Mouse (Mus musculus) hematopoietic stem cell, adult 5-6 weeks (primary cell): Measurements from ENCODE around the gene Crebl2. TPM values are rescaled to one million over a fixed set of nuclear protein-coding genes. Genes with fewer than 3 reads are reported as not detected.
A peak's percentile ranks its signal among the peaks of the same experiment; 100 is the strongest.

Experiments
- ATAC-seq, 2 experiments: fragments of 125-278 bp in 1 of 2; replicated peaks in 1 of 2; 2 replicates each; pipeline ENCODE4 v1.8.0; 2016 to 2017; ENCODE audit warnings: inconsistent platforms in 2 of 2, mild to moderate bottlenecking in 2 of 2, moderate number of reproducible peaks in 2 of 2, low read depth in 1 of 2, moderate TSS enrichment in 1 of 2; ENCODE audit not compliant: low FRiP score in 2 of 2, poor library complexity in 2 of 2, severe bottlenecking in 2 of 2, insufficient read depth in 1 of 2, low TSS enrichment in 1 of 2
- total RNA-seq: library from RNA; stranded (forward); fragments of 172-1452, 232-1000 nt; gene quantifications from 2 replicates; pipeline ENCODE4 v1.2.3, GENCODE M21; 2017

Crebl2 gene
- total RNA-seq, 1 experiment from 2014 or later, result 12.0 TPM

- ATAC-seq, result no peak
Measured at GRCm38 (mm10) chr6:134860275-134860674, 30.3 kb downstream of the Crebl2 start.

DNA sequence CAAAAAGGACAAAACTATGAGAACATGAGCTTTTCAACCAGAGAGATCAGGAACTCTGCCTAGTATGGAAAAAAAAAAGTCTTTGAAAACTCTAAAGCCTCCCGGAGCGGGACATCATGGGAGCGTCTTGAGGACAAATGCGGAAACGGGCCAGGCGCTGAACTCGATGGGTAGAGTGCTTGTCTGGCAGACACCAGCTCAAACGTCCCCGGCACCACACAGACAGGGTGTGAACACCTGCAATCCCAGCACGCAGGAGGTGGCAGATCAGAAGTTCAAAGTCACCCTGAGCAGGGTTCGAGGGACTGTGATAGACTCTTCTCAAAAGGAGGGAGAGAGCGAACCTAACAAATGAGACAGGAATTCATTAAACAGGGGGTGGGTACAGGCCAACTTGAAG, 31.4 kb downstream of the Crebl2 start:
- no peak for ATAC-seq

GRCm38 (mm10) chr6:134862671-134863104, 32.7 kb downstream of the Crebl2 start:
- peak in 1 of 2 experiments; percentile 31; a peak in 1 of 4 replicates for ATAC-seq

- ATAC-seq, result peak; percentile 83 to 89
Measured at GRCm38 (mm10) chr6:134863146-134863545, 33.2 kb downstream of the Crebl2 start.

GRCm38 (mm10) chr6:134866113-134866512, 36.2 kb downstream of the Crebl2 start:
- no peak for ATAC-seq

DNA sequence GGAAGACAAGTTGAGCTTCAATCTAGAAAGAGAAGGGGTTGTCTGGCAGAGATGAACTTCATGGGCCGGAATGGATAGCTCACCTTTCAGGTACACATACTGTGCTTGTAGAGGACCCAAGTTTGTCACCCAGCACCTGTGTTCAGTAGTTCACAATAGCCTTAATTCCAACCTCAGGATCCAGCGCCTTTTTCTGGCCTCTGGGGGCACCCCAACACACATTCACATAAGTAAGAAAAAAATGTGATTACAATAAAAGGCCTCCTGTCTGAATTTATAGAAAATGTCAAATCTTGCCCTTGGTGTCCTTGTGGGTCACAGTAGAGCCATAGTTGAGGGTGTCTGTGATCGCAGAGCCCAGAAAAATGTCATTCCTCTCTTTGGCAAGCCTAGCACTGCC, 37.4 kb downstream of the Crebl2 start:
- no peak for ATAC-seq

DNA sequence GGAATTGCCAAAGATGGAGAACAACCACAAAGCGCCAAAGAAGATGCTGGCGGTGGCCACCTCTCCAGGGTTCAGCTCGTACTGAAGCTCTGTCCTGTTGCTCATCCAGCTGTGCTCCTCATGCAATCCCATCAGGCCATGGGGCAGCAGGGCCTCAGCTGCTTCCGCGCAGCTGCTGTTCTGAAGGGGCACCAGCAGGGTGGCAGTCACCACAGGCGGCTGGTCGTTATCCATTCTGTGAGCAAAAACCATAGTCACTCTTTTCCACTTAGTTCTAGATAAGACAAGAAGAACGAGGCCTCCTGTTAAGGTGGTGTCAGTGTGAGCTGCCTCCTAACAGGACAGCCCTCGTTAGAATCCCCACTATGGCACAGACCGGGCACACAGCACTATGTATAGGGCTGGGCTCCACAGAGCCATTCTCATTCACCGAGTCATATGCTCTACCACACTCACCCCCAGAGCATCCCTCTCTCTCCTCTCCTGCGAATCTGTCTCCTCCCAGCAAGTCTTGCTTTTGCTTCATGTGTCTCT, 40.3 kb downstream of the Crebl2 start:
- ATAC-seq, result no peak

DNA sequence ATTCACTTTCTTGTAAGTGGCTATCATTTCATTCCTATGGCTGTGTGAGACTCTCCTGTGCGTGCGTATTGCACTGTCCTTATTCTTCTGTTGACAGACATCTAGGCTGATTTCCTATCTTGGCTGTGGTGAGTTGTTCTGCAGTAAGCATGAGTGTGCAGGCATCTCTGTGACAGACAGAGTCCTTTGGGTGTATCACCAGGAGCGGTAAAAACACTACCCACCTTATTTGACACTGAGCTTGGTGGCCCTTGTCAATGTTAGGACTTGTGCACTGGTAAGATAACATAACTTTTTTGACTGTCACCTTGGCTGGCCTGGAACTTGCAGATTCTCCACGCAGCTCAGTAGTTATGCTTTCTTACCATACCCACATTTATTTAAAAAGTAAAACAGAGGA, 40.9 kb downstream of the Crebl2 start:
- no peak for ATAC-seq

DNA sequence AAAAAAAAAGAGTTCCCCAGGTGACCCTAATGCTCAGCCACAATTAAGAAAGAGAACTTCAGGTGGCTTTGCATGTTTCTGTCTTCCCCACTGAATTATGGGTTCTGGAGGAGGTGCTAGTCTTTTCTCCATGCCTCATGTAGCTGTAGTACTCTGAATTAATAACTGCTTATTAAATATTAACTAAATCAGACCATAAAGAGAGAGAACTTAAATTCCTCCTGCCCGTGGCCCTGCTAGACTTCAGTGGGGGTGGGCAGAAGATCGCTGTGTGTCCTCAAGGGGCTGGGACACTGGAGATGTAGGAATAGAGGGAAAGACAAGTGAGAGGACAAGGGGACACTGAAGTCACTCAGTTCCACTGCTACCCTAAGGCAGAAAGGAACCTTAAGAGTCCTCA, 42.3 kb downstream of the Crebl2 start:
- no peak for ATAC-seq

- no peak for ATAC-seq
Measured at GRCm38 (mm10) chr6:134873018-134873417, 43.1 kb downstream of the Crebl2 start.

DNA sequence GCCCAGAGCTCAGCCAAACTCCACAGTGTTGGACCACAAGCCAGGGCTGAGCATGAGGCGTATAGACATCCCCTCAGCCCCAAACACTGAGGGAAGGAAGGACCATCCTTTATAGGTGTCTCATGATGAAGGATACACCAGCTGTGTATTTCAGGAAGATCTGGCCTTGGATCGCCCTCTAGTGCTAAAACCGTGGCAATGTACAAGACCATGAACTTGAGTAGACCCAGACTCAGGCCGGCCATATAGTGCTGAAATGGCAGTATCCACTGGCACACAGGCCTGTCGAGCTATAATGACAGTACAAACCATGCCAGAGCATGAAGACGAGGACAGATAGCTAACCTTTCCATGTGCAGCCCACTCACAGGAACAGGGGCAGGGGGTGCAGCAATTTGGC, 46.8 kb downstream of the Crebl2 start:
- peak in 1 of 2 experiments; percentile 58; a peak in 2 of 4 replicates for ATAC-seq

- no peak for ATAC-seq
Measured at GRCm38 (mm10) chr6:134877276-134877675, 47.3 kb downstream of the Crebl2 start.

DNA sequence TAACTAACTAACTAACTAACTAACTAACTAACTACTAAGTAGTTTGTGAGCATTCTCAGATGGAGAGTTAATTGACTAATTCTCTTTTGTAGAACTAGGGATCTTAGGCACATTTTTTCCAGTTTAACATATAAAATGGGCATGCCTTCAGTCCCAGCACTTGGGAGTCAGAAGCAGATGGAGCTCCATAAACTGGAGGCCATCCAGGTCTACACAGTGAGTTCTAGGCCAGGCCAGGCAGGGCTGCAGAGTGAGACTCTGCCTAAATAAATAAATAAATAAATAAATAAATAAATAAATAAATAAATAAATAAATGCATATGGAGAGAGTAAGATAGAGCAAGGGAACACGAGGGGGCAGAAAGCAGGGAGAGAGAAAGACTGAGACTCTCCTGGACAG, 47.9 kb downstream of the Crebl2 start:
- ATAC-seq, result no peak

DNA sequence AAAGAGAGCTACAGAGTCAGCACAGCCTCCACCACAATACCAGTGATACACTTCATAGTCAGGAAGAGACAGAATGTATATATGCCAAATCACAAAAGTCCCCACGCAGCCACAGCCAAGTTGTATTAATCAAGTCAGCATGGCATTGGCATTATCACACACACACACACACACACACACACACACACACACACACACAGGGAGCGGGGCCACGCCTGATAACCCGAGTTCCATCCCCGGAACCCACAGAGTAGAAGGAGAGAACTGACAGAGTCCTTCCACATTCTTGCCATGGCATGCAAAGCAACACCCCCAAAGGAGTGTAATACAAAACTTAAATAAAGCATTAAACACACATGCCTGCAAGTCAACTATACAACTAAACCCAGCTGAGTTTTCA, 49.6 kb downstream of the Crebl2 start:
- ATAC-seq, result no peak

GRCm38 (mm10) chr6:134880046-134880445, 50.1 kb downstream of the Crebl2 start:
- no peak for ATAC-seq

DNA sequence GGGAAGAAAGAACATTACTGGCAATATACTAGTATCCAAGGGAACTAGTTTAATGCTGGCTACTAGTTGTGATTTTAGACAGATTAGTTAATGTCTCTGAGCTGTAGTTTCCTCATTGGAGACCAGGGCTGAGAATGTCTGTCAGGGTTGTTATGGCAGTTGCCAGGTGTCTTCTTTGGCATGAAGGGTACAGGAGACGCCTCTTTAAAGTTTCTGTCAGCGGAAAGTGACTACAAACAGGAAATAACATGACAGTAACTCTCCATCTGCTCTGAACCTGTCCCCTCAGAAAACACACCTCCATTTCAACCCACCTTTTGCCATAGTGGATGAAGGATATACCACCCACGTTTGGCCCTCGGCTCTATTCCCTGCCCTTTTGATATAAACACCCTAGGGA, 53.7 kb downstream of the Crebl2 start:
- ATAC-seq, result no peak

- ATAC-seq, result no peak
Measured at GRCm38 (mm10) chr6:134885515-134885914, 55.6 kb downstream of the Crebl2 start.

DNA sequence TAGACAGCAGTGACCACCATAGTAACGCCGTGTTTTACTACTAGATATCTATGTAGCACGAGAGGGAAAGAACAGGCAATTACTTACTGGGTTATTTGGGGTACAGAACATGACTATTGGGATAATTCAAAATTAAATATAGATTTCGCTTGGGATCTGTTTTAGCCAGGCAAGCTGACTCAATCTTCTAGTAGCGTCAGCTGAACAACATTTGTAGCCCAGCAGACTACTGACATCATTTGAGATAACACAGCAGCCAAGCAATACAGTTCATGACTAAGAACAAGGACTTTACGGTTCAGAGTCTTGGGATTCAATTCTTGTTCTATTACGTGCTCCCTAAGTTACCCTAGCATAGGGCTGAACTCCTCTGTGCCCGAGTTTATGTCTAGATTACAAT, 56.5 kb downstream of the Crebl2 start:
- ATAC-seq, result no peak

- ATAC-seq, result no peak
Measured at GRCm38 (mm10) chr6:134887008-134887407, 57.1 kb downstream of the Crebl2 start.
